Mouse (Mus musculus): ENCODE measurements around the gene Ccl26. TPM values are rescaled to one million over a fixed set of nuclear protein-coding genes. Genes with fewer than 3 reads are reported as not detected.
A peak's percentile ranks its signal among the peaks of the same experiment; 100 is the strongest.
"Not testable (repeated sequence)": the region's sequence is repeated elsewhere in the genome, so short reads cannot be mapped to it uniquely, and the experiment has no call there.

Gene Ccl26
- total RNA-seq (2021), result not detected
- long read RNA-seq, experiment 1, result 0 reads
- long read RNA-seq, experiment 2, result 0 reads

- DNase-seq (ENCODE audit: low spot score in 2 of 2), result no peak
These were observed at the start of gene Ccl26 for GRCm38 (mm10) chr5:135563469-135563868. TSS of gene Ccl26 (minus strand) at chr5:135563569.

GRCm38 (mm10) chr5:135609794-135610193 is 46.4 kb upstream of the Ccl26 start:
- DNase-seq (ENCODE audit: low spot score in 2 of 2), result no peak

GRCm38 (mm10) chr5:135607581-135607980 is 44.2 kb upstream of the Ccl26 start:
- DNase-seq (ENCODE audit: low spot score in 2 of 2), result no peak

- not testable (repeated sequence) for DNase-seq (ENCODE audit: low spot score in 2 of 2)
These were observed 43.3 kb upstream of the Ccl26 start for GRCm38 (mm10) chr5:135606717-135607116.

- not testable (repeated sequence) for DNase-seq (ENCODE audit: low spot score in 2 of 2)
These were observed 41.3 kb upstream of the Ccl26 start for GRCm38 (mm10) chr5:135604643-135605042.

GRCm38 (mm10) chr5:135589996-135590784 is 26.8 kb upstream of the Ccl26 start:
- DNase-seq (ENCODE audit: low spot score in 2 of 2), result no peak

- DNase-seq (ENCODE audit: low spot score in 2 of 2), result no peak
These were observed 24.4 kb upstream of the Ccl26 start for GRCm38 (mm10) chr5:135587764-135588163.

- DNase-seq (ENCODE audit: low spot score in 2 of 2), result no peak
These were observed 22.3 kb upstream of the Ccl26 start for GRCm38 (mm10) chr5:135585691-135586090.

GRCm38 (mm10) chr5:135582330-135582729 is 19.0 kb upstream of the Ccl26 start:
- peak in 1 of 2 experiments; percentile 12 for DNase-seq (ENCODE audit: low spot score in 2 of 2)

- DNase-seq (ENCODE audit: low spot score in 2 of 2), result peak; percentile 51 to 54
These were observed 16.0 kb upstream of the Ccl26 start for GRCm38 (mm10) chr5:135579331-135579751.

- DNase-seq (ENCODE audit: low spot score in 2 of 2), result no peak
These were observed 12.7 kb upstream of the Ccl26 start for GRCm38 (mm10) chr5:135576055-135576454.

- DNase-seq (ENCODE audit: low spot score in 2 of 2), result no peak
These were observed 9.6 kb upstream of the Ccl26 start, which contains the start of gene Ccl24 for GRCm38 (mm10) chr5:135573006-135573405. TSS of gene Ccl24 (minus strand) at chr5:135573049.

- DNase-seq (ENCODE audit: low spot score in 2 of 2), result no peak
These were observed 5.3 kb upstream of the Ccl26 start for GRCm38 (mm10) chr5:135568698-135569097.

- DNase-seq (ENCODE audit: low spot score in 2 of 2), result no peak
These were observed 4.3 kb upstream of the Ccl26 start for GRCm38 (mm10) chr5:135567556-135568265.

- DNase-seq (ENCODE audit: low spot score in 2 of 2), result no peak
These were observed 5.7 kb downstream of the Ccl26 start for GRCm38 (mm10) chr5:135557671-135558070.

- no peak for DNase-seq (ENCODE audit: low spot score in 2 of 2)
These were observed 6.3 kb downstream of the Ccl26 start for GRCm38 (mm10) chr5:135557051-135557450.

- no peak for DNase-seq (ENCODE audit: low spot score in 2 of 2)
These were observed 7.1 kb downstream of the Ccl26 start for GRCm38 (mm10) chr5:135556259-135556658.

- no peak for DNase-seq (ENCODE audit: low spot score in 2 of 2)
These were observed 11.8 kb downstream of the Ccl26 start for GRCm38 (mm10) chr5:135551591-135551990.

GRCm38 (mm10) chr5:135550910-135551309 is 12.5 kb downstream of the Ccl26 start:
- DNase-seq (ENCODE audit: low spot score in 2 of 2), result peak in 1 of 2 experiments; percentile 52

- no peak for DNase-seq (ENCODE audit: low spot score in 2 of 2)
These were observed 15.4 kb downstream of the Ccl26 start for GRCm38 (mm10) chr5:135547990-135548389.

GRCm38 (mm10) chr5:135544865-135545797 is 18.2 kb downstream of the Ccl26 start, which contains the start of gene Hip1:
TSS of gene Hip1 (minus strand) at chr5:135545120.
- peak; percentile 100 for DNase-seq (ENCODE audit: low spot score in 2 of 2)

All from layer of hippocampus, postnatal 14 days (tissue).